Mouse (Mus musculus) ES-Bruce4 (cell line): ENCODE measurements at regions not wholly inside any gene's neighbourhood (a gene's known extent, or its start where the extent isn't known, plus 50 kb on each side); places are given as distances from the start of the nearest gene placed in this dataset.

ENCODE experiments used
- H3K27ac ChIP-seq: 2 replicates; pipeline ENCODE4 v1.5.1; 2012; ENCODE audit warnings: low read length, inconsistent platforms; ENCODE audit not compliant: insufficient read depth
- H3K27me3 ChIP-seq: 2 replicates; pipeline ENCODE4 v1.6.1; 2012; ENCODE audit warnings: mild to moderate bottlenecking, low read length, inconsistent platforms; ENCODE audit not compliant: control insufficient read depth, poor library complexity, insufficient read depth, severe bottlenecking
- H3K36me3 ChIP-seq: 2 replicates; pipeline ENCODE4 v1.6.1; 2012; ENCODE audit warnings: inconsistent platforms, mild to moderate bottlenecking, low read length, moderate library complexity; ENCODE audit not compliant: control insufficient read depth, poor library complexity, insufficient read depth, severe bottlenecking
- H3K4me1 ChIP-seq: one replicate; pipeline ENCODE4 v1.8.1; 2011; ENCODE audit warnings: low read length; ENCODE audit not compliant: control insufficient read depth, insufficient read depth
- H3K4me3 ChIP-seq: 2 replicates; pipeline ENCODE4 v1.5.1; 2011; ENCODE audit warnings: low read depth, mild to moderate bottlenecking, low read length
- H3K9ac ChIP-seq: 2 replicates; pipeline ENCODE4 v1.6.1; 2012; ENCODE audit warnings: low read depth, mild to moderate bottlenecking, inconsistent platforms; ENCODE audit not compliant: poor library complexity, severe bottlenecking
- H3K9me3 ChIP-seq: replicated peaks from 2 replicates; pipeline ENCODE4 v1.6.1; 2012; ENCODE audit warnings: mild to moderate bottlenecking, low read length, inconsistent platforms; ENCODE audit not compliant: control insufficient read depth, poor library complexity, insufficient read depth, severe bottlenecking
- CTCF ChIP-seq: IDR thresholded peaks from one replicate; pipeline ENCODE4 v1.8.1; 2011; ENCODE audit warnings: low read depth, low read length
- EP300 ChIP-seq: IDR thresholded peaks from 2 replicates; pipeline ENCODE4 v1.6.1; 2011; ENCODE audit warnings: low read depth, low read length; ENCODE audit not compliant: insufficient read depth
- POLR2A ChIP-seq: IDR thresholded peaks from one replicate; pipeline ENCODE4 v1.8.1; 2011; ENCODE audit warnings: low read length; ENCODE audit not compliant: insufficient read depth

- Histone ChIP-seq H3K9ac (no peak overlapping the region), H3K9me3 (no peaks in the 10 kb centered on the region), H3K36me3 (no peaks in the 10 kb centered on the region), H3K4me1 (no peaks in the 10 kb centered on the region), H3K27ac (no peak overlapping the region), H3K4me3 (no peak overlapping the region), H3K27me3 (no peaks in the 10 kb centered on the region)
- no peak for TF ChIP-seq POLR2A
- no peak for TF ChIP-seq EP300
- TF ChIP-seq CTCF, result no peak
Observed at GRCm38 (mm10) chr14:106190721-106191120, 84.7 kb downstream of the Trim52 start.

GRCm38 (mm10) chr14:106193583-106193982, 87.6 kb downstream of the Trim52 start:
- H3K4me3 ChIP-seq, result no peak overlapping the region
- no peak overlapping the region for H3K9ac ChIP-seq
- TF ChIP-seq CTCF (no peak), EP300 (no peak), POLR2A (no peak)
- no peak overlapping the region for H3K27ac ChIP-seq
- H3K9me3 ChIP-seq, result no peaks in the 10 kb centered on the region
- no peaks in the 10 kb centered on the region for H3K36me3 ChIP-seq
- H3K4me1 ChIP-seq, result no peaks in the 10 kb centered on the region
- no peaks in the 10 kb centered on the region for H3K27me3 ChIP-seq

GRCm38 (mm10) chr14:106194104-106194503, 88.1 kb downstream of the Trim52 start:
- Histone ChIP-seq H3K4me1 (no peaks in the 10 kb centered on the region), H3K27ac (no peak overlapping the region), H3K27me3 (no peaks in the 10 kb centered on the region), H3K9me3 (no peaks in the 10 kb centered on the region), H3K36me3 (no peaks in the 10 kb centered on the region), H3K9ac (no peak overlapping the region), H3K4me3 (no peak overlapping the region)
- TF ChIP-seq EP300 (no peak), POLR2A (no peak), CTCF (no peak)

GRCm38 (mm10) chr14:106197826-106198225, 91.8 kb downstream of the Trim52 start:
- Histone ChIP-seq H3K9me3 (no peaks in the 10 kb centered on the region), H3K4me3 (no peak overlapping the region), H3K36me3 (no peaks in the 10 kb centered on the region), H3K4me1 (no peaks in the 10 kb centered on the region), H3K27ac (no peak overlapping the region), H3K27me3 (no peaks in the 10 kb centered on the region), H3K9ac (no peak overlapping the region)
- TF ChIP-seq POLR2A (no peak), EP300 (no peak), CTCF (no peak)

- TF ChIP-seq CTCF (no peak), POLR2A (no peak), EP300 (no peak)
- Histone ChIP-seq H3K27ac (no peak overlapping the region), H3K27me3 (no peaks in the 10 kb centered on the region), H3K4me1 (no peaks in the 10 kb centered on the region), H3K9me3 (no peaks in the 10 kb centered on the region), H3K36me3 (no peaks in the 10 kb centered on the region), H3K4me3 (no peak overlapping the region), H3K9ac (no peak overlapping the region)
Observed at GRCm38 (mm10) chr14:106199109-106199508, 93.1 kb downstream of the Trim52 start.

- TF ChIP-seq CTCF, result no peak
- TF ChIP-seq EP300, result no peak
- TF ChIP-seq POLR2A, result no peak
- Histone ChIP-seq H3K4me1 (no peaks in the 10 kb centered on the region), H3K27me3 (no peaks in the 10 kb centered on the region), H3K4me3 (no peak overlapping the region), H3K36me3 (no peaks in the 10 kb centered on the region), H3K9me3 (no peaks in the 10 kb centered on the region), H3K27ac (no peak overlapping the region), H3K9ac (no peak overlapping the region)
Observed at GRCm38 (mm10) chr14:106199536-106200319, 93.7 kb downstream of the Trim52 start.
